Mouse (Mus musculus) cerebellum, adult 2 months (tissue): Measurements from ENCODE around the gene Mpc1.

Source experiments
- CTCF ChIP-seq: fragments of 200-500 bp; IDR thresholded peaks from 2 replicates; pipeline ENCODE4 v1.5.1; 2011; ENCODE audit warnings: low read depth, mild to moderate bottlenecking, control low read depth, low read length, moderate library complexity, borderline replicate concordance; ENCODE audit not compliant: insufficient read depth
- POLR2A ChIP-seq: fragments of 200-500 bp; IDR thresholded peaks from 2 replicates; pipeline ENCODE4 v1.6.1; 2011; ENCODE audit warnings: low read length, control low read depth, borderline replicate concordance; ENCODE audit not compliant: insufficient read depth

DNA sequence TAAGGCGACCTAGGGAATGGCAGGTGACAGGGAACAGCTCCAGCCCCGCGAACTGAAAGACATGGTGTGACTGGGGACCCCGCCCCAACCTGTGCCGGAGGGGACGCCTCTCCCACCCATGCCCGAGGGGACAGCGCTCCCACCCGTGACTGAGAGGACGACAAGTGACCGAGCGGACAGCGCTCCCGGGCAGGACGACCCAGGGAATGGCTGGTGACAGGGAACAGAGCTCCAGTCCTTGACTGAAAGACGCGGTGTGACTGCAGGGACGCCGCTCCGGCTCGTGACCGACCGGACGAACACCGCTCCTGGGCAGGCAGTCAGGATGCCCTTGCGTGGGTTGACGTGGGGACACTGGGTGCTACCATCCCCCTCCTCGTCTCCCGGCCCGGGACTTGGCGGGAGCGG is 1.6 kb downstream of the Mpc1 start:
- TF ChIP-seq POLR2A = 0 out of 2 replicates have a peak, but pooled peaks have one; percentile 30
- no peak for TF ChIP-seq CTCF
